Mouse (Mus musculus) myocyte (in vitro differentiated cells): Measurements from ENCODE around the gene Gm10053. TPM values are rescaled to one million over a fixed set of nuclear protein-coding genes. Genes with fewer than 3 reads are reported as not detected.

ENCODE experiments used
- H3K27me3 ChIP-seq: one replicate; pipeline ENCODE4 v1.6.1; 2011; ENCODE audit not compliant: control insufficient read depth, insufficient read depth, insufficient read length
- H3K36me3 ChIP-seq: one replicate; pipeline ENCODE4 v1.6.1; 2011; ENCODE audit not compliant: control insufficient read depth, insufficient read depth
- H3K4me2 ChIP-seq: one replicate; pipeline ENCODE4 v1.6.1; 2011; ENCODE audit warnings: low read depth, control low read depth
- H3K4me3 ChIP-seq: one replicate; pipeline ENCODE4 v1.5.1; 2011; ENCODE audit warnings: mild to moderate bottlenecking, control low read depth, moderate library complexity
- H3K79me2 ChIP-seq: one replicate; pipeline ENCODE4 v1.6.1; 2011; ENCODE audit not compliant: control insufficient read depth, insufficient read depth
- H3ac ChIP-seq: one replicate; pipeline ENCODE4 v1.6.1; 2011; ENCODE audit not compliant: control insufficient read depth, insufficient read length
- CEBPB ChIP-seq: IDR thresholded peaks from 2 replicates; pipeline ENCODE4 v1.6.1; 2011; ENCODE audit warnings: mild to moderate bottlenecking, moderate library complexity; ENCODE audit not compliant: poor library complexity, insufficient read depth, severe bottlenecking
- E2F4 ChIP-seq: IDR thresholded peaks from one replicate; pipeline ENCODE4 v1.6.1; 2011; ENCODE audit warnings: mild to moderate bottlenecking, control low read depth, moderate library complexity; ENCODE audit not compliant: insufficient read depth
- MAX ChIP-seq: IDR thresholded peaks from one replicate; pipeline ENCODE4 v1.6.1; 2011; ENCODE audit warnings: low read depth, mild to moderate bottlenecking, control low read depth
- MYOD1 ChIP-seq, 3 experiments: IDR thresholded peaks; one replicate each; pipeline ENCODE4 v1.6.1; 2011; ENCODE audit warnings: control low read depth in 2 of 3, low read depth in 2 of 3, mild to moderate bottlenecking in 2 of 3, moderate library complexity in 1 of 3; ENCODE audit not compliant: insufficient read length in 2 of 3, control insufficient read depth in 1 of 3
- MYOG ChIP-seq, 3 experiments: IDR thresholded peaks; one replicate each; pipeline ENCODE4 v1.6.1; 2011; ENCODE audit warnings: control low read depth in 2 of 3, low read depth in 2 of 3, mild to moderate bottlenecking in 2 of 3; ENCODE audit not compliant: insufficient read length in 2 of 3, control insufficient read depth in 1 of 3, insufficient read depth in 1 of 3
- POLR2A ChIP-seq: IDR thresholded peaks from one replicate; pipeline ENCODE4 v1.6.1; 2011; ENCODE audit warnings: low read depth, mild to moderate bottlenecking, control low read depth, moderate library complexity; ENCODE audit not compliant: insufficient read length
- POLR2AphosphoS2 ChIP-seq: IDR thresholded peaks from one replicate; pipeline ENCODE4 v1.6.1; 2011; ENCODE audit warnings: low read depth, control low read depth; ENCODE audit not compliant: insufficient read length
- REST ChIP-seq: IDR thresholded peaks from one replicate; pipeline ENCODE4 v1.6.1; 2011; ENCODE audit warnings: mild to moderate bottlenecking, control low read depth, moderate library complexity; ENCODE audit not compliant: insufficient read depth, insufficient read length
- SRF ChIP-seq: IDR thresholded peaks from one replicate; pipeline ENCODE4 v1.6.1; 2011; ENCODE audit warnings: low read depth; ENCODE audit not compliant: control insufficient read depth, insufficient read length
- TCF12 ChIP-seq: IDR thresholded peaks from one replicate; pipeline ENCODE4 v1.6.1; 2011; ENCODE audit warnings: mild to moderate bottlenecking, control low read depth; ENCODE audit not compliant: poor library complexity, insufficient read depth, severe bottlenecking
- TCF3 ChIP-seq: IDR thresholded peaks from one replicate; pipeline ENCODE4 v1.6.1; 2011; ENCODE audit warnings: low read depth, control low read depth; ENCODE audit not compliant: insufficient read length
- USF1 ChIP-seq: IDR thresholded peaks from one replicate; pipeline ENCODE4 v1.6.1; 2011; ENCODE audit warnings: low read depth, mild to moderate bottlenecking, control low read depth, moderate library complexity
- polyA plus RNA-seq: library from polyadenylated mRNA; unstranded; fragments of >200 nt; fragmentation: generic; extraction: Trizol; gene quantifications from one replicate; pipeline ENCODE4 v1.2.1, GENCODE M21; 2012; ENCODE audit warnings: missing spikeins

Gm10053 gene
- polyA plus RNA-seq, 1 experiment = 160 TPM

DNA sequence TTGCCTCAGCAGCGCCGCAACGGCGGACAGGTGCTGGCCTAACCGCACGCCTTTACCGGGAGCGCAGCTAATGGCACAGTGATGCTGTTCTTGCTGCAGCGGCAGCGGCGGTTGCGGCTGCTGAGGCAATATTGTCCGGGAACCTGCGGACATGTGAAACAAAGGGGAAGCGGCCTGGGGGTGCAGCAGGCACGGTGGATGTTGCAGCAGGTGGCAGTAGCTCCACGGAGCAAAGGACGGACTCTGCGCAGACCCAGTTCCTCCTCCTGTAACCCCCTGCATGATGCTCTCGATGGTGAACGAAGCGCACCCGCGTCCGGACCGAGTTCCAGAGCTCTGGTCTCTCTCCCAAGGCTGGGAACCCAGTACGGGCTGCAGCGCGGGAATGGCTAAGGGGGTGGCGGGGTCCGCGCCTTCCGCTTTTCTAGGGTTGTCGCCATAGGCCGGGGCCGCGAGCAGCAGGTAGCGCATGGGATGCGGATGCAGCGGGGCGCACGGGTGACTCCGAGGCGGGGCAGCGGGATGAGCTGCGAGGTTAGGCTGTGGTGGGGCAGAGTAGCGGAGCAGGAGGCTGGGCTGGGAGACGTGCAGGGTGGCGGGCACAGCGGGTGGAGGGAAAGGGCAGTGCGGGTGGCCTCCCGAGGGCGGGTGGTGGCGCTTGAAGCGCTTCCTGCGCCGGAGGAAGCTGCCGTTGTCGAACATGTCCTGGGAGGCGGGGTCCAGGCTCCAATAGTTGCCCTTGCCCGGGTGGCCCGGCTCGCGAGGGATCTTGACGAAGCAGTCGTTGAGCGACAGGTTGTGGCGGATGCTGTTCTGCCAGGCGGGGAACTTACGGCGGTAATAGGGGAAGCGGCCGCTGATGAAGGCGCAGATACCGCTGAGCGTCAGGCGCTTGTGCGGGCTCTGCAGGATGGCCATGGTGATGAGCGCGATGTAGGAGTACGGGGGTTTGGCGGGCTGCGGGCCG is 24.4 kb downstream of the Gm10053 start:
- Histone ChIP-seq H3ac (no peak overlapping the region), H3K4me2 (no peak overlapping the region), H3K79me2 (no peaks in the 10 kb centered on the region), H3K36me3 (no peaks in the 10 kb centered on the region), H3K4me3 (no peak overlapping the region), H3K27me3 (peaks cover 32% of the 10 kb centered on the region)
- TF ChIP-seq CEBPB = no peak
- TF ChIP-seq SRF = no peak
- TF ChIP-seq TCF12 = no peak
- TF ChIP-seq POLR2A = no peak
- TF ChIP-seq MAX = no peak
- no peak for TF ChIP-seq E2F4
- no peak for TF ChIP-seq MYOG (IDR thresholded peaks at IDR 0.05; ENCODE audit: control insufficient read depth in 1 of 3, insufficient read depth in 1 of 3, insufficient read length in 2 of 3, low read depth in 2 of 3)
- TF ChIP-seq TCF3 = no peak
- no peak for TF ChIP-seq USF1
- TF ChIP-seq MYOD1 (IDR thresholded peaks at IDR 0.05; ENCODE audit: control insufficient read depth in 1 of 3, insufficient read length in 2 of 3, low read depth in 2 of 3) = no peak
- no peak for TF ChIP-seq POLR2AphosphoS2
- no peak for TF ChIP-seq REST

DNA sequence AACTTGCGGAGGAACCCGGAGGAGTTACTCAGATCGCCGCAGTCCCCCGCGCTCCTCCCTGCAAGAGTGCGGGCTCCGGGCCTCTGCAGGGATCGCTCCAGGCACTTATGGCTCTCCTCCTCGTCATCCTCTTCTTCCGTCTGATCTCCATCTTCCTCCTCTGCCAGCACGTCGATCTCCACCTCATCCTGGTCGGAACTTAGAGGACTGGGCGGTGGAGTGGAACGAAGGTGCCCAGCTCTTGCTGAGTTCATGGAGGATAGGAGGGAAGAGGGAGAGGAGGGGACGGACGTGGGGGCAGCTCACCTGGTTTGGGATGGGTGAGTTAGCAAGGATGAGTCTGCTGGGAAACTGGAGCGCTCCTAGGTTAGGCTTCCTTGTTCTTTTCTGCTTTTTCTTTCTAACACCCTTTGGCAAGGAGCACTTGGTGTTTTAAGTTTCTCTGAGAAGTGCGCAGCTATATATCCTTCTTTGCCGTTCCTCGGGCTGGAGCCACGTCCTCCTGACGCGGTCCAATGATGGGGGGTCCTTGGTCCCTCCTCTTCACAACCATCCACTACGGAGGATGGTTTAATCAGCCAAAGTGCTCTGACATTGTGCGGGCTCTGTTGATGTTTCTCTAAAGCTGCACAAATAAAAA is 25.2 kb downstream of the Gm10053 start, which contains the start of gene Foxd4:
Gene Foxd4, minus strand, starts transcription at position 617 of the 640 bp plus-strand sequence.
- Histone ChIP-seq H3K4me2 (no peak within 1 kb of the TSS), H3K79me2 (no peaks in the 10 kb centered on the region), H3K4me3 (no peak within 1 kb of the TSS), H3ac (no peak within 1 kb of the TSS), H3K27me3 (peaks cover 32% of the 10 kb centered on the region), H3K36me3 (no peaks in the 10 kb centered on the region)
- no peak for TF ChIP-seq MYOG (IDR thresholded peaks at IDR 0.05; ENCODE audit: control insufficient read depth in 1 of 3, insufficient read depth in 1 of 3, insufficient read length in 2 of 3, low read depth in 2 of 3)
- no peak for TF ChIP-seq CEBPB
- TF ChIP-seq USF1 = no peak

DNA sequence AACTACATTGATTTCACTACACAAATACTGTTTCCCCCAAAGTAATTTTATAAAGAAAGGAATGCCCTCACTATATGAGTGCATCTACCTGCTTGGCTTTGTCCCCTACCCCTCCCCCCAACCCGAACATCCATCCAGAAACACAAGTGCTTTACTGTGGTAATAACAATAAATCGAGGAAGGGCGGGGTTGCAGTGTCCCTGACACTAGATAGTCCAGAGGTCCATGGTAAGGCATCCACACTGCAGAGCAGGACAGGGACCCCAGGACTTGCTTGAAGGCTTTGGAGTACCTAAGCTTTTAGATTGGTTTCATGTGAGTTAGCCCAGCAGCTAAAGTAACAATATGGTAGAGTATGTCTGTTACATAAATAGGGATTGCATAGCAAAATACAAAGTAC is 26.2 kb downstream of the Gm10053 start:
- Histone ChIP-seq H3ac (no peak overlapping the region), H3K4me3 (no peak overlapping the region), H3K4me2 (no peak overlapping the region), H3K27me3 (peaks cover 32% of the 10 kb centered on the region), H3K36me3 (no peaks in the 10 kb centered on the region), H3K79me2 (no peaks in the 10 kb centered on the region)
- TF ChIP-seq TCF3 = no peak
- TF ChIP-seq TCF12 = no peak
- no peak for TF ChIP-seq SRF
- TF ChIP-seq USF1 = no peak
- TF ChIP-seq MYOD1 (IDR thresholded peaks at IDR 0.05; ENCODE audit: control insufficient read depth in 1 of 3, insufficient read length in 2 of 3, low read depth in 2 of 3) = no peak
- TF ChIP-seq MYOG (IDR thresholded peaks at IDR 0.05; ENCODE audit: control insufficient read depth in 1 of 3, insufficient read depth in 1 of 3, insufficient read length in 2 of 3, low read depth in 2 of 3) = no peak
- no peak for TF ChIP-seq MAX
- TF ChIP-seq REST = no peak
- no peak for TF ChIP-seq E2F4
- no peak for TF ChIP-seq POLR2AphosphoS2
- no peak for TF ChIP-seq POLR2A
- no peak for TF ChIP-seq CEBPB

DNA sequence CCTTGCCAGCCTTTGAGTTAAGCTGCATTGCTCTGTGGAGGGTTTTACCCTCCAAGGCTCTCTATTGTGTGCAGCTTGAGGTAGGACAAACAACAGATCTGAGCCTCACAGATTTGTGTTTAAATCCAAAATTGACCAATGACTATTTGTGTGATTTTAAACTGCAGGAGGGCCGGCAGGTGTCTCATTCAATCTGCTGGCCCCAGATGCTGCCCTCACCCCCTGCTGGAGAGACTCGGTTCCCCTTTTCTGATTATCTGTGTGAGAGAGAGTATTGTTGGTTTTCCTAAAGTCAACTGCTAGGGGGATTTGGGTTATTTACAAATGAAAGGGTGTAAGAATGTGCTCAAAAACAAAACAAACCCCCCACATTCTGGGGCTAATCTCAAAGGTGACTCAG is 26.8 kb downstream of the Gm10053 start:
- Histone ChIP-seq H3K4me3 (no peak overlapping the region), H3K27me3 (peaks cover 28% of the 10 kb centered on the region), H3ac (no peak overlapping the region), H3K79me2 (no peaks in the 10 kb centered on the region), H3K4me2 (no peak overlapping the region), H3K36me3 (no peaks in the 10 kb centered on the region)
- TF ChIP-seq SRF = no peak
- TF ChIP-seq E2F4 = no peak
- no peak for TF ChIP-seq POLR2A
- no peak for TF ChIP-seq USF1
- TF ChIP-seq MYOD1 (IDR thresholded peaks at IDR 0.05; ENCODE audit: control insufficient read depth in 1 of 3, insufficient read length in 2 of 3, low read depth in 2 of 3) = no peak
- no peak for TF ChIP-seq TCF3
- no peak for TF ChIP-seq MYOG (IDR thresholded peaks at IDR 0.05; ENCODE audit: control insufficient read depth in 1 of 3, insufficient read depth in 1 of 3, insufficient read length in 2 of 3, low read depth in 2 of 3)
- no peak for TF ChIP-seq MAX
- TF ChIP-seq TCF12 = no peak
- no peak for TF ChIP-seq REST
- no peak for TF ChIP-seq POLR2AphosphoS2
- TF ChIP-seq CEBPB = no peak
